Mouse (Mus musculus) gastrocnemius, postnatal 4 days (tissue): ENCODE measurements at regions not wholly inside any gene's neighbourhood (a gene's known extent, or its start where the extent isn't known, plus 50 kb on each side); places are given as distances from the start of the nearest gene placed in this dataset.
"Not testable (repeated sequence)": the region's sequence is repeated elsewhere in the genome, so short reads cannot be mapped to it uniquely, and the experiment has no call there.

Experiments
- DNase-seq, 2 experiments: peaks; one replicate each; pipeline ENCODE4 v3.0.0; 2021 to 2022; ENCODE audit warnings: low spot score in 2 of 2, mixed read lengths in 2 of 2

GRCm38 (mm10) chr9:94136444-94136843 lies 401.4 kb downstream of the 1190002N15Rik start:
- DNase-seq = no peak

GRCm38 (mm10) chr9:94133682-94134081 lies 404.2 kb downstream of the 1190002N15Rik start:
- no peak for DNase-seq

GRCm38 (mm10) chr9:94131367-94131766 lies 406.5 kb downstream of the 1190002N15Rik start:
- no peak for DNase-seq

- peak in 1 of 2 experiments; percentile 5 for DNase-seq
Measured at GRCm38 (mm10) chr9:94116961-94117360, 420.9 kb downstream of the 1190002N15Rik start.

GRCm38 (mm10) chr9:94107701-94108100 lies 430.2 kb downstream of the 1190002N15Rik start:
- DNase-seq = not testable (repeated sequence)

DNA sequence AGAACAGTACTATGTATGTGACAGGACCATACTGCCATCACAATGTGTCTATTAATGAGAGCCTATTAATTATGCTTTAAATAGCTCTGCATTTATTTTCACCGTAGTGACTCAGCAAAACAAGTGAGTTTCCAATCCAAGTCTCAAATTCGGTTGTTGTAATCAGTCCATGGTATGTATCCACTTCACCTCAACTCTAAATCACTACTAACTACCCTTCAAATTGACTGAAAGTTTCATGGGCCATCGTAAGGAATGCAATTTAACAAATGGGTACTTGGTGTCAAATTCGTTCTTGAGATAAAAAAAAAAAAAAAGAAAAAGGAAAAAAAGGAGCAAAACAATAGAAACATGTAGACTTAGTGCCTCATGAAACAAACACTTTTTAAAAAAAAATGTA lies 433.2 kb downstream of the 1190002N15Rik start:
- DNase-seq = no peak

- DNase-seq = no peak
Measured at GRCm38 (mm10) chr9:94101958-94102357, 435.9 kb downstream of the 1190002N15Rik start.

DNA sequence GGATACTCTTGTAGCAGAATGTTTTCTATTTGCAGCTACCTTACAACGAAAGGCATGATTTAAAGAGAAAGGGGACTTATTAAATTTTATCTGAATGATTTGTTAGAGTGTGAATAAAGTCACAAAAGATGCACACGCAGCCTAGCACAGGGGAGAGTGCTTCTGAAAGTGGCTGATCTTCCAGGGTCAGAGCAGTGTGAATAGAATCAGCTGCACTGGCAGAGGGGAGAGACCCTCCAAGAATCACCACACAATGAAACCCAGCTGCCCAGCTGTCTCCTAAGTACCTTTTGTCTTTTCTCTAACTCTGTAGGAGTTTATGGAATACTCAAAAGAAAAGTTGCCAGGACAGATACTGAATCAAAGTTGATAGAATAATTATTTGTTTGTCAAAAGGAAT lies 443.1 kb downstream of the 1190002N15Rik start:
- no peak for DNase-seq

DNA sequence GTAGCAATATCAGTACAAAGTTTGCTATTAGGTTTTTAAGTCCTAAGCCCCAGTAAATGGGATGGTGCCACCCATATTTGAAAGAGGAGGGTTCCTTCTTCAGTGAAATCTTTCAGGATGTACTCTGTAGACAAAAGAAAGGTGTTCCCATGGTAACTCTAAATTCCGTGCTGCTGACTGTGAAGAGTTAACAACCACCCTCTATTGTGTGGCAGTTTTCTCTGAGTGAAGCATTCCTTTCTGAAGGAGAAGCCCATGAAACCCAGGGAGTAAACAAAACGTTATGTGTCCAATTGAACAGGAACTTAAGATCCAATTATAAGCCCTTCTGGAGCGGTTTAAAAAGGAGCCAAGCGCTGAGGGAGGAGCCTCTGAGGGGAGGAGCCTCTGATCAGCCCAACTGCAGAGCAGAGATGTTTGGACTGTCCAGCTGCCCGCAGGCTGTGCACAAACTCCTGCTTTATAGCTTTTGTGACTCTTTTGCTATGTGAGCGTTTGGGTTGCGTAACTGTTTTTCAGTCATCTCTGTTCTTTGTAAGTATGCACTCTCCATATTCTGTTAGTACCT lies 446.1 kb downstream of the 1190002N15Rik start:
- DNase-seq = no peak

DNA sequence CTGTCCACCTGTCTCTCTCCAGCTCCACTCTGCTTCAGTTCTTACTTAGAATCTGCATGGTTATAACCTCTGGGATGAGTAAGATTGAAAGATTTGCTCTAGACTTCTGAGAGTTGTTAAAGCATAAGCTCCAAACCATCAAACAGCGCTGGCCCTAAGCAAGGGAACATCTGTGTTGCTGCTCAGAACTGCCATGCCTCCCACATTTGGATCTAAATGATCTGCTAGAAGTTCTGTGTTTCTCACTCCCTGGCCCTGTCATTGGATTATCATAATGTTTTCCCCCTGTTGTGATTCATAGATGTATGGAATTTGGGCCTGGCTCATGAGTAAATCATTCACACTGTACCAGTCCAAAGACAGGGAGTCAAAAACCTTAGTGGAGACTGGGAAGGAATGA lies 448.1 kb downstream of the 1190002N15Rik start:
- DNase-seq = no peak

DNA sequence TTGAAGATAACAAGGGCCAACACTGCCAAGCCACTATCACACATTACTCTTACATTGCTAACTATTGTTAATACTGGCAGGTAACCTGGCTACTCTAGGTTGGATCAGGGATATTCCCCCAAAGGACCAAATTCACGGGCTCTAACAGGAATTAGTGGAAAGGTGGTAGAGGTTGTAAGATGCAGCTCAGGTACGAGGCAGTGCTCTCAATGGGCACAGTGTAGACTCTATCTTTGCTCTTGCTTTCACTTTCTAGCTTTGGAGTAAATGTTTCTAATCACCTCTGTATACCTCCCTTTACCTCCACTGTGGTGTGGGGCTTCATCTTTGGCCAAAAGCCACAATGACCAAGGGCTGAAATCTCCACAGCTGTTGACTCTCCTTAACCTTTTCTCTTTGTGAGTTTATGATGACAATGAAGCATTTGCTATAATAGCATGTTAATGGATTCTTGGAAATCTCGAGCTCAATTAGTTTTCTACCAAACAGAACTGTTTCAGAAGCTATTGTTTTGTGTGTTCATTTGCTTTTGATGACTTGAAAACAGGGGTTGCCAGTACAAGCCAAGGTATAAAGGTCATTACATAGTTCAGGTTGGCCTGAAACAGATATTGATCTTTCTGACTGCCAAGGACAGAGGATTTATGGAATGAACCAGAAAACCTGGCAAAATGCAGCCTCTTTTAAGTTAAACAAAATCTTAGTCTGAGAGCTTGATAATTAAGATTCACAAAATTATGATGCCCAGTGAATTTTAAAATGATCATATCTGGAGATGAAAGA lies 454.1 kb downstream of the 1190002N15Rik start:
- DNase-seq = no peak

GRCm38 (mm10) chr9:94074904-94075303 lies 463.0 kb downstream of the 1190002N15Rik start:
- DNase-seq = no peak

DNA sequence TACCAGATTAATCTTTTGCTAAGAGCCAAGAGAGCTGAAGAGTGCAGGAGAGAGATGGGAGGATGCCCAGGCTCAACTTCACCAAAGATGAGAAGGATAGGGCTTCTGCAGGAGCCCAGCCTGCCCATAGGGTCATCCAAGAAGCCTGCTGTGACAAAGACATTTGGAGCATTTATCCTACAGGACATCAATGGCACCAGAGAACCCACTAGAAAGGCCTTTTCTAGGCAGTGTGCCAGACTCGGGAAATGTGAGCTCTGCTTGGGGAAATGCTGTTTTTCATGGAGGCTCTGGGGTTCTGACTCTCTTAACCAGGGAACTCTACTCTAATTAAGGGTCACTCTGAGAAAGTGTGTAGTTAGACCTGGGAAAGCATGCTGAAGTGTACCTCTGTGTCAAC lies 470.8 kb downstream of the 1190002N15Rik start:
- no peak for DNase-seq

DNA sequence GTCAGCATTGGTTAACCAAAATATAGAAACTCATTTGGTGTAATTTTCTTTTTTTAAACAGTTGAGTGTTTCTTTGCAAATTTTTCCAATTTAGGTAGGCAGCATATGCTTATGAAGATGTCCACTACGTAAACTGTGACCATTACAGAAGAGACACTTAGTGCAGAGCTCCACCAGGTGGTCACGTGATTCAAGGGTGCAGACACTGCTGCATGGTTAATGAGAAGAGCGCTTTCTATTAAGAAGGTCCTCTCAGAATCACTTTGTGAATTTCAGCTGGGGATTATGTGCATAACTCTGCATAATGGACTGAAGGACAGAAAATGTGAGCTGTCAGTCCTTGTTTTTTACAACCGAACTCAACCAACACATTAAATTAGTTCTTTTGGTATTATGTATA lies 484.7 kb downstream of the 1190002N15Rik start:
- DNase-seq = no peak

DNA sequence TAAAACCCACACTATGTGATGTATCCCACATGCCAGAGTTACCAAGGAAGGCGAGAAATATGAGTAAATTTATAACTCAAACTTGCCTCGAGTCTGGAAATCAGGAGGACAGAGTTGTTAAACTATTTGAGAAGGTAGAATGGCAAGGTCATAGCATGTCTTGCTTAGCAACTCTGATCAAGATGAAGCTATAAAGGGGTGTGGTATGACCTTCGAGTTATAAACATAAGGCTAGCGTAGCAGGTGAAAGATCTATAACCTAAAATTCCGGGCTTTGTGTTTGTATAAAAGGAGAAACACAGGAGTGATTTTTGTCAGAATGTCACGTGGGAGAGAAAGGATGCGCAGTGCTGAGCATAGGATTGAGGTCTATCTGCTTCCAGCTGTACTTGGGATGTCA lies 490.0 kb downstream of the 1190002N15Rik start:
- no peak for DNase-seq

DNA sequence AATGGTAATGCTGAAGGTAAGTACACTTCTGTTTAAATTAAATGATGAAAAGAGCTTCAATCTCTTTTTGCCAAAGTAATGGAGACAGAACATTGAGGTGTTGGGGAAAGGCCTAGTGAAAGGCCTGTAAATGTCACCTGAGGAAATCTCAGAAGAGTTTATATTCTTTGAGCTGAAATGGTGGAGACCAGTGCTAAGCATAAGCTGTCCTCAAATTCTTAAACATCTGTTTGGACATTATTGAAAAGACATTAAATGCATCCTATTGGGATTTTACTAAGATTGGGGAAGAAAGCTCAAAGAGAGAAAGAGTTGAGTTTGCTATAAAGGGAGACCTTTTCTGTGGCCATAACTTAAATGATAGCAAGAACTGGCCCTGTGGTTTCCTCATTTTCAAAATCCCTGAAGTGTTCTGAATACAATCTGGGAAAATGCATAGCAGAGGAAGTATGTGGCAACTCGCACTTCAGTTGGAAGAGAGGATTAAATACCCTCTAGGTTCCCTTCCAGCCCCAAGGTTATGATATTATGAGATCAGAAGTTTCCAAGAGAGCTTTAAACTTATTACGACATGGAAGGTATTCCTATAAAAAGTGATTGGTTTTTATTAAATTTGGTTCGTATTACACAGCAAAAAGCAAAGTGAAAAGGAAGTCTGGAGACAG lies 492.3 kb downstream of the 1190002N15Rik start:
- no peak for DNase-seq

DNA sequence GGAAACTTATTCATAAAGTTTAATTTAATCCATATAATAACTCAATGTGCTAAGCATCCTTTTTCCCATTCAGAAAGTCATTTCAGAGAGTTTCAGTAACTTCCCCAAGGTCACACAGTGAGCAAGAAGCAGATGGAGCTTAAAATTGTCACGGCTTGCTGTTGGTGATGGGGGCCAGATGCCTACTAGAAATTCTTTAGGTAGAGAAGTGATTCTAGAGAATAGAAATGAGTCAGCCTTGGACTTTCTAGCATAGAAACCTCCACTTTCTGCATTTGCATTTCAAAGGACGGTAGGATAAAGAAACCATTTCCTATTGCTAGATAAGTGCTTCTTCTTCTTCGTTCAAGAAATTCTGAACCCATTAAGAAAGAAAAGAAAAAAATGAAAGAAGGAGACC lies 514.1 kb downstream of the 1190002N15Rik start:
- no peak for DNase-seq

GRCm38 (mm10) chr9:94021293-94021903 lies 516.5 kb downstream of the 1190002N15Rik start:
- no peak for DNase-seq

- DNase-seq = no peak
Measured at GRCm38 (mm10) chr9:94016747-94017487, 521.0 kb downstream of the 1190002N15Rik start.

DNA sequence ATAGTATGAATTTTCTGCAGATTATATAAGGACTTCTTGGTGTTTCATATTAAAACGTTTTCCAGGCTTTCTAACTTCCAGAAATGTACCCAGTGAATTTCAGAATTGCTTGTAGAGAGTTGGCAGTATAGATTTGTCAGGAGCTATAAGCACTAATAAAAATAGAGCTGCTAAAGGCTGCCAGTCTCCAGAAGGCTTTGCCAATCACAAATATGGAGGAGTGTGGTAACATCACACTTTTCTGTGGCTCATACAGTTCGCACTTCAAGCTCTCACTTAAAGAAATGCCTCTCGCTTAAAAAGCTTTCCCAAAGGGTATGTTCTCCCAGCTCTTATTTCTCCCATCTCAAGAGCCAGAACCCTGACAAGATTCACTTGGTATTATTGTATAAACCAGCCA lies 545.7 kb downstream of the 1190002N15Rik start:
- DNase-seq = no peak

GRCm38 (mm10) chr9:93991141-93991540 lies 546.7 kb downstream of the 1190002N15Rik start:
- DNase-seq = no peak
